Mouse (Mus musculus) embryonic facial prominence, embryonic 11.5 days (tissue): ENCODE data around the gene Lyl1. TPM values are rescaled to one million over a fixed set of nuclear protein-coding genes. Genes with fewer than 3 reads are reported as not detected.
A peak's percentile ranks its signal among the peaks of the same experiment; 100 is the strongest.

Experiments
- ATAC-seq: fragments of 200-750 bp; cut with Nextera tagmentation; replicated peaks from 2 replicates; pipeline ENCODE4 v1.8.0; 2017; ENCODE audit warnings: low read depth; ENCODE audit not compliant: insufficient number of reproducible peaks, low FRiP score, low TSS enrichment
- DNase-seq: peaks from one replicate; pipeline ENCODE4 v3.0.0-alpha.2; 2015; ENCODE audit warnings: low spot score
- H3K27ac ChIP-seq: fragments of 300-500 bp; sonication (generic); replicated peaks from 2 replicates; pipeline ENCODE4 v1.5.1; 2014; ENCODE audit warnings: mild to moderate bottlenecking, low read depth, low read length, control low read depth
- H3K27me3 ChIP-seq: fragments of 300-500 bp; sonication (generic); 2 replicates; pipeline ENCODE4 v1.6.1; 2014; ENCODE audit warnings: mild to moderate bottlenecking, low read length, moderate library complexity, mixed read lengths; ENCODE audit not compliant: control insufficient read depth, insufficient read depth
- H3K36me3 ChIP-seq: fragments of 300-500 bp; sonication (generic); replicated peaks from 2 replicates; pipeline ENCODE4 v1.6.1; 2014; ENCODE audit warnings: low read depth, mild to moderate bottlenecking, low read length, moderate library complexity, mixed read lengths; ENCODE audit not compliant: control insufficient read depth, insufficient read depth
- H3K4me1 ChIP-seq: fragments of 300-500 bp; sonication (generic); 2 replicates; pipeline ENCODE4 v1.6.1; 2014; ENCODE audit warnings: low read length, mixed read lengths; ENCODE audit not compliant: control insufficient read depth, insufficient read depth
- H3K4me2 ChIP-seq: fragments of 300-500 bp; sonication (generic); 2 replicates; pipeline ENCODE4 v1.6.1; 2014; ENCODE audit warnings: low read depth, mild to moderate bottlenecking, control low read depth, low read length, moderate library complexity
- H3K4me3 ChIP-seq: fragments of 300-500 bp; sonication (generic); 2 replicates; pipeline ENCODE4 v1.5.1; 2014; ENCODE audit warnings: low read depth, low read length, control low read depth
- H3K9ac ChIP-seq: fragments of 300-500 bp; sonication (generic); replicated peaks from 2 replicates; pipeline ENCODE4 v1.6.1; 2014; ENCODE audit warnings: mild to moderate bottlenecking, control low read depth, low read length
- H3K9me3 ChIP-seq: fragments of 300-500 bp; sonication (generic); replicated peaks from 2 replicates; pipeline ENCODE4 v1.6.1; 2016; ENCODE audit warnings: mild to moderate bottlenecking, low read length, inconsistent platforms, mixed read lengths; ENCODE audit not compliant: control insufficient read depth
- WGBS: fragments of 180-500 bp; shearing (Covaris S2); extraction: QIAGEN DNeasy Blood & Tissue Kit; methylation state at CpG from one replicate; pipeline ENCODE4 v1.1.7; 2014; 5-methylcytosine and 5-hydroxymethylcytosine counted together
- polyA plus RNA-seq: library from polyadenylated mRNA; unstranded; fragments of >200 nt; fragmentation: Nextera tagmentation; extraction: Ambion mirVana; gene quantifications from 2 replicates; pipeline ENCODE4 v1.2.1, GENCODE M21; 2014

The Lyl1 gene
- polyA plus RNA-seq, 1 experiment from 2014 or later, result 4.6 TPM

DNA sequence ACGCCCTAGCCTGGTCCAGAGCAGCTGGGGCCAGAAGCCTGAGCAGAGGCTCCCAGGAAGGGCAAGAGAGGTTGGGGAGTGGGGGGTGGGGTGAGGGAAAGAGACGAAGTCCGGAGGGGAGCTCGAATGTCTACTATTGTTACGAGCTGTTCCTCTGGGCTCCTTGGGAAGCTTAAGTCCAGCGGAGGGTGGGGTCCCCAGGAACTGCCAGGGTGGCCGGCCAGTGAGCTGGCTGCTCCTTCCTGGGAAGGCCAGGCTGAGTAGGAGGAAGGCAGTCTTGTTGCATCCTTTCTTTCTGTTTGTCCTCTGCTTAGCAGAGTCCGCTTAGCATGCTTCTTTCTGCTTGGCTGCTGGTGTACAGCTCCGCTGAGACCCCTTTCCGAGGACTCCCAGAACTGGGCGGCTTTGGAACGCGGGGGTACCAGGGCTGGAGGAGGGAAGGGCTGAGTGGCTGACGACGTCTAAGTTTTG lies 6.8 kb downstream of the Lyl1 start:
- Histone ChIP-seq H3K4me1 (peaks cover 36% of the 10 kb centered on the region), H3K27me3 (peaks cover 61% of the 10 kb centered on the region), H3K36me3 (no peaks in the 10 kb centered on the region), H3K9me3 (no peaks in the 10 kb centered on the region), H3K4me3 (no peak overlapping the region), H3K9ac (peak overlapping the region; percentile 13; the same call in 1 of the 2 replicates), H3K27ac (no peak overlapping the region), H3K4me2 (peak overlapping the region; percentile 30; the same call in 1 of the 2 replicates)
- no peak for DNase-seq
- ATAC-seq, result no peak
- WGBS, result 4% methylated on average over 14 of the region's 15 CpGs

DNA sequence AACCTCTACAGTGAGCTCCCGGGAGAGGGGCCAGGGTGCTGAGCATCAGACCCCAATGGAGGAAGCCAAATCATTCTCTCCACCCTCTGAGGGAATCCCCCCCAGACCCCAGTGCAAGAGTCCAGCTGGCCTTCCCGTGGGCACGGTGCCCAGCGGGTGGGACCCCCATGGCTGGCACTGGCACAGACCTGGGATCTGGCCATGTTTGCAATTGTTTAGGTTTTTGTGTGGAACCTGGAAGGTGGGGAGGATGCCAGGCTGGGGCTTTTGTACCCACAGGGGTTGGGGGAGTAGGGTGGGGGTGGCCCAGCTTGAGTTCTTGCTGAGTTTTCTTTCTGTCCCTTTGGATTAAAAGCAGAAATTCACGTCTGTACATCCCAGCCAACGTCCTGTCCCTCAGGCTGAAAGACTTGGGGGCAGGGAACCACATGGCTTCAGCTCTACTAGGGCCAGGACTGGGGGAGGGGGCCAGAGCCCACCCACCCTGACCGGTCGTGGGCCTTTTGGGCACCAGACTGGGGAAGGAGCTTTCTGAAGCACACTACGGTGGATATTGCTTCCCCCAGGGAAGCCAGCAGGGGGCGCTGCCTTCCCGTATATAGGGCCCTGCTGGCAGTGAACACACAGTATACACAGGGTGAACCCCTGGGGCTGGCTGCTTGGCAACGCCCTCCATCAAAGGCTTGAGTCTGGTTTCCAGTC lies 7.7 kb downstream of the Lyl1 start:
- Histone ChIP-seq H3K27me3 (peaks cover 60% of the 10 kb centered on the region), H3K36me3 (no peaks in the 10 kb centered on the region), H3K4me2 (no peak overlapping the region), H3K9me3 (no peaks in the 10 kb centered on the region), H3K4me3 (no peak overlapping the region), H3K9ac (no peak overlapping the region), H3K4me1 (peaks cover 43% of the 10 kb centered on the region), H3K27ac (no peak overlapping the region)
- 13% methylated on average over 12 of the region's 12 CpGs for WGBS
- ATAC-seq (peak; percentile 63), DNase-seq (peak; percentile 96)

DNA sequence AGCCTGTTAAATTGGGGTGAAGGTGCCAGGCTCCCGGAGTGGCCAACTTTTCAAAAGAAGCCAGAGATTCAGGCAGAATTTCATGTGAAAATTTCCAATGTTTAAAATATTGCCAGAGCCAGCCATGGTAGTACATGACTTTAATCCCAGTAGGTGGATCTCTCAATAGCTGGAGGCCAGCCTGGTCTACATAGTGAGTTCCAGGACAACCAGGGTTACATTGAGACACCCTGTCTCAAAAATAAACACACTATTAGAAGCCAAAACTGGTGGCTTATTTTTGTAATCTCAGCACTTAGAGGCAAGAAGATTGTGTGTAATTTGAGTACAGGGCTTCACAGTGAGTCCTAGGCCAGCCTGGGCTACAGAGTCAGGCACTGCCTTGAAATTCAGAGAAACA lies 8.7 kb downstream of the Lyl1 start:
- Histone ChIP-seq H3K36me3 (no peaks in the 10 kb centered on the region), H3K4me3 (no peak overlapping the region), H3K4me1 (peaks cover 43% of the 10 kb centered on the region), H3K27me3 (peaks cover 58% of the 10 kb centered on the region), H3K27ac (no peak overlapping the region), H3K9me3 (no peaks in the 10 kb centered on the region), H3K9ac (no peak overlapping the region), H3K4me2 (no peak overlapping the region)
- no peak for DNase-seq
- WGBS, result 100% methylated on average over 1 of the region's 1 CpGs
- ATAC-seq, result no peak

DNA sequence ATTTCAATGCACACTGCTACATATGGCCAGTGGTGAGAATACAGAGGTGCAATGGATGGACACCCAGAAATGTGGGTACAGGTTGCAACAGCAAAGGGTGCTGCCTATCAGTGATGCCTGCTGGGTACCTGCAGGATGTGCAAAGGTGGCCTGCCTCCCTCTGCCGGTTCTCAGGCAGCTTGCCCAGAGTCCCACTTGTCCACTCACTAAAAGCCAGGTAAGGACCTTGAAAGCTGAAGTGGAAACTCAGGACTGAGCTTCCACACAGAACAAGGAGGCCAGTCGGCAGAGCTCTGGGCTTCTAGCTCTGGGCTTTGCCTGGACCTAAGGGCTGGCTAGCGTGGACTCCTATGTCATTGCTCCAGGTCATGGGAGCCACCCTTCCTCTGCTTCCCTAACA lies 10.1 kb downstream of the Lyl1 start:
- no peak for ATAC-seq
- no peak overlapping the region; the same call in 1 of the 2 replicates for H3K9ac ChIP-seq

DNA sequence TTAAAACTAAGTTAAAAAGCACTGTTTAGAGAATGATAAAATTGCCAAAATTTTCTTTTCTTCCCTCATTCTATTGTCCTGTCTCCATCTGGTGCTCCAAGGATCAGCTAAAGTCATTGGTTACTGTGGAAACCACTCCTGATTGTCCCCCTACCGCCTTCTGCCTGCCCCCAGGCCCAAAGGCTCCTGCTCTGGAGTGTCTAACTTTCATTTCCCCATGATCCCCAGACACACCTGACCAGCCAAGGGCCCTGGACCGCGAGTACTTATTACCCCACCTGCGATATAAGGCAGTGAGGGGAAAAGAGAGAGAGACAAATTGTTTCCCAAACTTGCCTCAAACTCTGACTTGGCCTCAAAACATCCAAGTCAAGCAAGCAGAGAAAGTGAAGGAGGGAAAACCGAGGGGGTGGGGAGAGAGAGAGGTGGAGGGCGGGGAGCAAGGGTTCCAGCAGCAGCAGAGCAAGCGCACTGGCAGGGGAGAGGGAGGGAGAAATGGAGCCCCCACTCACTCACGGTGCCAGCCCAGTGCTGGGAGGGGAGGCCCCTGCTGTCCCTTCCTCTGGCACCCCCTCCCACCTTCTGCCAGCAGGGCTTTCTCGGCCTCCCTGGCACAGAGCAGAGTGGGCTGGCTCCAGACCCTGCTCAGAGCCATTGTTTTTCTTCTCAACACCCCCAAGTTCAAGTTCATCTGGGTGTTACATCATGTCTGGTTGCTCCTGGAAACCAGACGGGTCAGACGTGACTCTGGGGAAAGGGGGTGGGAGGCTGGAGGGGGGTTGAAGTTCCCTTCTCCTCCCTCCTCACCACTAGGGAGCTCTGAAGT lies 10.9 kb downstream of the Lyl1 start:
- H3K27me3 ChIP-seq, result peaks cover 55% of the 10 kb centered on the region
- H3K4me3 ChIP-seq, result no peak overlapping the region
- DNase-seq (peak; percentile 86), ATAC-seq (peak; percentile 78)
- H3K36me3 ChIP-seq, result no peaks in the 10 kb centered on the region
- peak overlapping the region; percentile 19 for H3K9ac ChIP-seq
- WGBS, result 18% methylated on average over 11 of the region's 11 CpGs
- peaks cover 42% of the 10 kb centered on the region for H3K4me1 ChIP-seq
- H3K4me2 ChIP-seq, result peak overlapping the region; percentile 8; the same call in 1 of the 2 replicates
- H3K9me3 ChIP-seq, result no peaks in the 10 kb centered on the region
- peak overlapping the region; percentile 84 for H3K27ac ChIP-seq

More for the DNA sequence above, 10.1 kb downstream of the Lyl1 start:
- no peak overlapping the region for H3K4me2 ChIP-seq
- no peaks in the 10 kb centered on the region for H3K9me3 ChIP-seq
- no peaks in the 10 kb centered on the region for H3K36me3 ChIP-seq
- no peak for DNase-seq
- no peak overlapping the region for H3K4me3 ChIP-seq
- H3K27ac ChIP-seq, result peak overlapping the region; percentile 84
- peaks cover 56% of the 10 kb centered on the region for H3K27me3 ChIP-seq
- 48% methylated on average over 3 of the region's 3 CpGs for WGBS
- H3K4me1 ChIP-seq, result peaks cover 47% of the 10 kb centered on the region

DNA sequence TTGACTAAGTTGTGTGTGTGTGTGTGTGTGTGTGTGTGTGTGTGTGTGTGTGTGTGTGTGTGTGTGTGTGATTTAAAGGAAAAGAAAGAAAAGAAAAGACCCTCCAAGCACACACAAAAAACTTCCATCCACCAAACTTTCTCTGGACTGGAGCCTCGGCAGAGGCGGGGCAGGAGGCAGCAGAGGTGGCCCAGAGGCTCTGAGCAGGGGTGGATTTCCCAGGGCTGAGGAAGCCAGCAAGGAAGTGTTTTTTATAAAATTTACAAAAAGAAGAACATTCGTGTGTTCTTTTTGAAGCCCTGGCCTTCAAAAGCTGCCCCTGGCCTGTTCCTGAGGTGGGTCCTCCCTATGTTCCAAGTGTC lies 11.5 kb downstream of the Lyl1 start:
- H3K9ac ChIP-seq, result peak overlapping the region; percentile 28
- no peak overlapping the region for H3K4me3 ChIP-seq
- no peaks in the 10 kb centered on the region for H3K9me3 ChIP-seq
- no peak for ATAC-seq
- H3K4me2 ChIP-seq, result no peak overlapping the region
- H3K4me1 ChIP-seq, result peaks cover 36% of the 10 kb centered on the region
- 17% methylated on average over 3 of the region's 3 CpGs for WGBS
- H3K27ac ChIP-seq, result peak overlapping the region; percentile 84
- H3K36me3 ChIP-seq, result no peaks in the 10 kb centered on the region
- peaks cover 53% of the 10 kb centered on the region for H3K27me3 ChIP-seq
- no peak for DNase-seq

DNA sequence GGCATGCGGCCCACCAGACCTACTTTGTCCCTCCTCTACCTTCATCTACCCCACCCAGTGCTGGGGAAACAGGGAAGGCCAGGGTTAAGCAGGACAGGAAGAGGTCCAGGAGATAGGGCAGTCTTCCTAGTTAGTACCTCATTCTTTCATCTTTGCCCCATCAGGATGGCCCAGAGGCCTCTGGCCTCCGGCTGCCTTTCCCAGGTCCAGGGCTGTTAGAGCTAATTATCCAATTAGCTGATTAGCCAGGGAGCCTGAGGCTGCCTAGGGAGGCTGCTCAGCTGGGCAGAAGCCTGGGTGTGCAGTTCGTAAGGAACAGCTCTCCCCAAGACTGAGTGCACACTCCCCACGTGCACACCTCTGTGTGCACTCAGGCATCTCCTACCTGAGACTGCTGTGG lies 12.1 kb downstream of the Lyl1 start:
- Histone ChIP-seq H3K36me3 (no peaks in the 10 kb centered on the region), H3K4me3 (no peak overlapping the region), H3K4me1 (peaks cover 31% of the 10 kb centered on the region), H3K9ac (peak overlapping the region; percentile 34), H3K27ac (peak overlapping the region; percentile 84), H3K9me3 (no peaks in the 10 kb centered on the region), H3K27me3 (peaks cover 49% of the 10 kb centered on the region), H3K4me2 (no peak overlapping the region)
- ATAC-seq (no peak), DNase-seq (no peak)
- WGBS, result 30% methylated on average over 4 of the region's 4 CpGs

DNA sequence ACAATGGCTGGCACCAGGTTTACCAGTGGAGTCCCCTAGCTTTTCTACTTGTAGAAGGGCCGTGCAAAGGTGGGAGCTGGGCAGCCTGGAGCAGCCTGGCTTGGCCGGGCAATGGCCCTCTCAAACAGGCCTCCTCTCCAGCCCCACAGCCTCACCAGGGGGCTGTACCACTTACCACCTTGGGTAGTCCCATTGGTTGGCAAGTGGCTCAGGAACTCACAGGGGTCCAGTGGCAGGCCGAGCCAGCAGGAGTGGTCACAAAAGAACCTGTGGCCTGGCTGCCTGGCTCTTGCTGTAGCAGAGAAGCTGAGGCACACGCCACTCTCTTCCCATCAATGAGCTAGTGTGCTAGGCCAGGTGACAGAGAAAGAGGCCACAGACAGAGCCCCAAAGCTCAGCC lies 12.9 kb downstream of the Lyl1 start:
- Histone ChIP-seq H3K4me1 (peaks cover 27% of the 10 kb centered on the region), H3K4me2 (no peak overlapping the region), H3K27me3 (peaks cover 46% of the 10 kb centered on the region), H3K4me3 (no peak overlapping the region), H3K36me3 (no peaks in the 10 kb centered on the region), H3K9me3 (no peaks in the 10 kb centered on the region), H3K27ac (peak overlapping the region; percentile 62; the same call in 1 of the 2 replicates), H3K9ac (peak overlapping the region; percentile 18)
- ATAC-seq (no peak), DNase-seq (no peak)
- 52% methylated on average over 4 of the region's 4 CpGs for WGBS
